Comparison of ENCODE assay signal across 16 mouse cellular contexts in the genomic region with DNA sequence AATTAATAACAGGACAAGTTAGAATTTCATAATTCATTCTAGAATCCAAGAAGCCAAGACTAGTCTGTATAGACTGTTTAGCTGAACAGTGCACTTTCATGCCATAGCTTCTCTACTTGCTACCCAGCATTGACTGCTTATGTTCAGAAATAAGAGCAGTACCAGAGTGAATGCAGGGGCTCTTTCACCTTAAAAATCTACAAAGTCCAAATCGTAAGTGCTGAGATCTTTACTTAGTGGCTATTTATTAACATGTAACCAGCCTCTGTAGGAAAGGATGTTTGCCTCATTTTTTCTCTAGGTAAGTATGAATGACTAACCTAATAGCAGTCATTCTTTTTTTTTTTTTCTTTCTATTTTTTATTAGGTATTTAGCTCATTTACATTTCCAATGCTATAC.
"Had no signal": no experiment of that assay in that cellular context is flagged by ENCODE, and none has a peak within 500 bp of the region (broad histone marks: within the 10 kb centered on the region; RNA-seq: fewer than 3 reads in every experiment).

No protein-coding gene starts in this region.

- H3K4me2 ChIP-seq: hindbrain, embryonic 14.5 days; midbrain, embryonic 11.5 days had no signal

- H3K27ac ChIP-seq: hindbrain, embryonic 14.5 days; hindbrain, postnatal 0 days; kidney, postnatal 0 days; left cerebral cortex, adult 2 months; liver, embryonic 14.5 days had no signal

- H3K4me3 ChIP-seq: left cerebral cortex, adult 2 months had no signal

- ATAC-seq: hindbrain, postnatal 0 days; inflammation-experienced regulatory T-cells, adult 6 months had no signal

- DNase-seq: kidney, adult 18-20 months; kidney, adult 9 months; kidney, postnatal 25 days; layer of hippocampus, postnatal 36 days; lung, adult 2 months; lung, postnatal 4 days; midbrain, embryonic 14.5 days; thymus, adult 18-20 months; thymus, postnatal 36 days had no signal

- H3K9ac ChIP-seq: hindbrain, embryonic 14.5 days; liver, embryonic 14.5 days had no signal
